Mouse (Mus musculus): Measurements from ENCODE around the gene Crispld2.

The Crispld2 gene

DNA sequence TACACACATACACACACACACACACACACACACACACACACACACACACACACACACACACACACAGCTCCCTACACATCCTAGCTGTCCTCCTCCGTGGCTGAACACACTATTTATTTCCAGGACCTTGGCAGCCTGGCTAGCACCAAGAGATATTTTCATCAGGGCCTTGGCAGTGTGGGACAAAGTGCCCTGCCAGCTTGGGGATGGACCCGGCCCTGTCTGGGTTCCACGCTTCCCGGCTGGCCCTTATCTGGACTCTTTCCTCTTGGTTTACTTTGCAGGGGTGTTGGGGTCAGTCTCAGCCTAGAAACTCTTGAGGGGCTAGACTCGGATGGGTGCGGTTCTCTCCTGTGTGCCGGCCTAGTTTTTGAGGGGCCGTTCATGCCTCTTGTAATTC, 8.2 kb downstream of the Crispld2 start:
- in situ Hi-C loops (cut with MseI, MboI), result no loop called here

DNA sequence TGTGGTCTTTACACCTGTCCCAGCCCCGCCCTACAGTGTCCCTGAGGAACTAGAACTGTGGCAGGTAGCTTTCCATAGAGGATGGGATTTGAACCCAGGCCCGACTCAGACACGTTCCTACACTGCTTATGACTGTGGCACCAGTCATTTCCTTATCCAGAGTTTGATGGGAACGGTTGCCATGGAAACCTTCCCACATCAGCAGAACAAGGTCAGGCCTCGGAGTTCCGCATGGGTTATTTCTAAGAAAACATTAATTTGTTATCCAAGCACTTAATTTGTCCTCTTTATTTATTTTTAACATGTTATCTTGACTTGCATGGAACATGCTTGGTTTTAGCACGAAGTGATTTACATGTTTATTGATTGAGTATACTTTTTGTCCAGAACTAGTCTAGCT, 9.5 kb downstream of the Crispld2 start:
- in situ Hi-C loops (cut with MseI, MboI), result no loop called here

DNA sequence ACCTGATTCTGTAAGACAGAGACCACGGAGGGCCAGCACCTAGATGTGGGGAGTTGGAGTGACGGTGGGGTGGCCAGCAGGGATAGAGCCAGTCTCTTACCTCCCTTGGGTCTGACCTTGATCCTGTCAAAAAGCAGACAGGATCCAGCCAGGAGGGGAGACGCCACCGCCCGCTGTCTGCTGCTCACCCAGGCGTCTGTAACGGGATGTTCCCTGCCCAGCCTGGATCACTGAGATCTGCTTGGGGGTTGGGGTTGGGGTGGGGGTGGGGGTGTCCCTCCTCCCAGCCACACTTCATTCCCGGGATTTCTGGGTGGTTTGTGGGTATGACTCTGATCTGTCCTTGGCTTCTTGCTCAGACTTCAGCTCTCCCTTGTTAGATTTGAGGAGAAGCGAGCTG, 10.1 kb downstream of the Crispld2 start:
- in situ Hi-C loops (cut with MseI, MboI), result no loop called here

DNA sequence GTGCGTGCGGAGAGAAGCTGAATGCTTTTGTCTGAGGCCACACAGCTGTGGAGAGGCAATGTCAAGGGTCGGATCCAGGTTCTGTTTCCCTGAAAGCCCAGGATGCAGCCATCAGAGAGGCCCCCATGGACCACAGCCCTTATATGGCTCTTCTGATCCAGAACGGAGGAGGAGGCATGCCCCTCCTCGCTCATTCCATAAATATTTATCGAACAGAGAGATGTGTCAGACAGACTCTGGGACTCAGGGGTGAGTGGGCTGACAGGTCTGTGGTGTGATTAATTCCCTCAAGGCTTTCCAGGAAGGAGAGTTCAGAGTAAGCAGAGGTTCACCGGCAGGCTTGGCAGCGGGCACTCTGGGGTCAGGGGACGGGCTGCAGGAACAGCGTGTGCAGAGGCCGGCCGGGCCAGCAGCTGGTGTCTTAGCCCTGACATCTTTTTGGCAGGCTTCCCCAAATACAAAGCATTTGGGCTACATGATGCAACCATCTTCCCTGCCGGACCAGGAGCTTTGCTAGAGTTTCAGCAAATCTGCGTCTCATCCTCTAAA, 12.0 kb downstream of the Crispld2 start:
- in situ Hi-C loops (cut with MseI, MboI), result no loop called here

DNA sequence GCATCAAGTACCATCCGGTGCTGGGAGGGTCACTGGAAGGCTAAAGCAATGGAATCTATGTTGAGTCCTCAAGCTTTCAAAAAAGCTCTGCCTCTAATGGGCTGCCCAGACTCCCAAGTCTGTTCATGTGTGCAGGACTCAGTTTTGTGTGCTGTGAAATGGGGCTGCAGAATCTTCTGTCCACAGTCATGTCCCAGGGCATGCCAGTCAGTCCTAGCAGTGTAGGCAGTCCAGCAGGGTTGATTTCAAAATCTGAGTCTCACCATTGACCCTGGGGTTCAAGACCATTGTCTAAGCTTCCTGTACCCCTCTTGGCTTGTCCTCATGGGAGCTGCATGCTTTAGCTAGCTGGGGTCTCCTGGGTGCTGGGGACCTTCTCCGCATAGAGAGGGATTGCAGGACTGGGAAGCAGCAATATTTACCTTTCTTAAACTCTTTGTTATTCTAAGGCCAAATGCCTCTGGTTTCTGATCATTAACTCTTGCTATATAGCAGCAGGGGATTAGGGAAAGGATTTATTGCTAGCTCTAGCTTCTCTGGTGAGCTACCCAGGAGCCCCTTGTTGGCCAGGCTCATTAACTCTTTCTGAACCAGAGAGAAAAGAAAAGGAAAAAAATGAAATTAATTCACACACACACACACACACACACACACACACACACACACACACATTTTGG, 12.6 kb downstream of the Crispld2 start:
- in situ Hi-C loops (cut with MseI, MboI), result no loop called here

DNA sequence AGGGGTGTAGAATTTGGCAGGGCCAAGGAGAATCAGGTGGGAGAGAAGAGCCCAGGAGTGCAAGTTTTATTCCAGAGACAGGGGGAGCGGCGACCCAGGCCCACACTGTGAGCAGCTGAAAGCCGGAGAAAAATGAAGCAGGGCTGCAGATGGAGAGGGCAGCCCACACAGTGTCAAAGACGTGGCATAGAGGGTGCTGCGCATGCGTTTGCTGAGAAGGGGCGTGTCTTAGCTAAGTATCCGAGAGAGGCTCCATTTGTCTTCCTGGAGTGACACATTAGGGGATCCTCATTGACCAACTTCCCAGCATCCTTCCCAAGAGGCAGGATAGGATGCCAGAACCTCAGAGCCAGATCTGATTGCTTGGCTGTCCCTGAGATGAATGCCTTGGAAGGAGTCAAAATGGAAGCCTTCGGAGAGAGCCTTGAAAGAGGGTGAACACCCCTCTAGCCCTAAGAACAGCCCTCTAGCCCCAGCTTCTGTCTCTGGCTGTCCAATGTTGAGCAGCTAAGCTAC, 14.5 kb downstream of the Crispld2 start:
- in situ Hi-C loops (cut with MseI, MboI), result no loop called here

DNA sequence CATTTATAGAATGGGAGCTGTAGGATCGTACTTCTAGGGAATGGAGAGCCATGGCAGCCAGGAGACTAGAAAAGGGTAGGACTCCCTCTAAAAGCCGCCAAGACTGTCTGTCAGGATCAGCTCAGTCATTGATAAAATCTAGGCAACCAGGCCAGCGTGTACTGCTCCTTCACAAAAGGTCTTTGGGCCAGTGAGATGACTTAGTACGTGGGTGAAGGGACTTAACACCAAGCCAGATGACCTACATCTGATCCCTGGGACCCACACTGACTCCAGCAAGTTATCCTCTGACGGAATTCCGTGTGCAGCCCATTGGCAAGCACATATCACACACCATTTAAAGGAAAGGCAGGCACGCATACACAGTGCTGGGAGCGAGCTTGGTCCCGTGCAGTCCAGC, 14.9 kb downstream of the Crispld2 start:
- in situ Hi-C loops (cut with MseI, MboI), result no loop called here

DNA sequence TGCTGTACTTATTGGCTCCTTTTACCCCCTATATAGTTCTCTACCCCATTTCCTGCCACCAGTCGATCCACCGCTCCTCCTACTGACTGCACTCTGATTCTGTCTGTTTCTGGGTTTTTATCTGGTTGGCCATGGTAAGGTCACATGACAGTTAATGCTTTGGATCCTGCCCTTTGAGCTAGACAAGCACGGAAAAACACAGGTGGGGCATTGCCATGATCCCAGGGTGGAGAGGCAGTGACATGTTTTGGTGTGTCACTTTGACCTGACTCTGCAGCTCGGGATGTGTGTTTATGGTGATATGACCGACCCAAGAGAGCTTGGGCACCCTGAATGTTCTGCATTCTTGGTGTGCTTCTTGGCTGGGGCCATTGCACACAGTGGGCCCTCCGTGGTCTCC, 17.0 kb downstream of the Crispld2 start:
- in situ Hi-C loops (cut with MseI, MboI), result no loop called here

DNA sequence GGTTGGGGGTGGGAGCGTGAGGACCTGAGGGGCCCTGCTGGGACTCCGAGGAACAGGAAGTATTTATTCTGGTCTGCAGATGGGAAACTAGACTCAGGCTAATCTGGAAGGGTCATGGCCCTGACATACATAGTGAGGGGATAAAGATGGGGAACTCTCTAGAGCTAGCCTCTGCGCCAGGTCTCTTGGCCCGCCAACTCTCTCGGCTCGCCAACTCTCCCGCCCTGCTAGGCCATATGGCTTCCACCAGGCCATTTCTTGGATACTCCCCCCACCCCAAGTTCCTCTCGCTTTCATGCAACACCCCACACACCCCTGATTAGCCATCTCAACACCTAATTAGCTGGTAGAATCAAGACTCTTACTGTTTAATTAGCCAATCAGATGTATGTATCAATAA, 20.3 kb downstream of the Crispld2 start:
- in situ Hi-C loops (cut with MseI, MboI), result no loop called here

DNA sequence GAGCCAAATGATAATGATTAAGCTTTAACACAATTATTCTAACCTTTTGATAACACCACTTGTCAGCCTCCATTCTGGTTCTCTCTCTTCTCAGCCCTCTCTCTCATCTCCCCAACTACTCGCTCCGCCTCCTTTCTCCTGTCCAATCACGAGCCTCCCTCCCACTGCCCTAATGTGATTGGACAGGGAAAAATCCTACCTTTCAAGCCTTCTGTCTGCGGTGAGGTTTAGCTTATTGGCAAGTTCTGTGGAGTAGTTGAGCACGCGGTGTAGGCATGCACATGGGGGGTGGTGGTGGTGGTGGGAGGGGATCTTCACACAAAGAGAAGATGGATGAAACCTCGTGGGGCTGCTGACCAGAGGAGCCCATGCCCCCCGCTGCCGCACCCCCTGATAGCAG, 20.7 kb downstream of the Crispld2 start:
- in situ Hi-C loops (cut with MseI, MboI), result no loop called here

DNA sequence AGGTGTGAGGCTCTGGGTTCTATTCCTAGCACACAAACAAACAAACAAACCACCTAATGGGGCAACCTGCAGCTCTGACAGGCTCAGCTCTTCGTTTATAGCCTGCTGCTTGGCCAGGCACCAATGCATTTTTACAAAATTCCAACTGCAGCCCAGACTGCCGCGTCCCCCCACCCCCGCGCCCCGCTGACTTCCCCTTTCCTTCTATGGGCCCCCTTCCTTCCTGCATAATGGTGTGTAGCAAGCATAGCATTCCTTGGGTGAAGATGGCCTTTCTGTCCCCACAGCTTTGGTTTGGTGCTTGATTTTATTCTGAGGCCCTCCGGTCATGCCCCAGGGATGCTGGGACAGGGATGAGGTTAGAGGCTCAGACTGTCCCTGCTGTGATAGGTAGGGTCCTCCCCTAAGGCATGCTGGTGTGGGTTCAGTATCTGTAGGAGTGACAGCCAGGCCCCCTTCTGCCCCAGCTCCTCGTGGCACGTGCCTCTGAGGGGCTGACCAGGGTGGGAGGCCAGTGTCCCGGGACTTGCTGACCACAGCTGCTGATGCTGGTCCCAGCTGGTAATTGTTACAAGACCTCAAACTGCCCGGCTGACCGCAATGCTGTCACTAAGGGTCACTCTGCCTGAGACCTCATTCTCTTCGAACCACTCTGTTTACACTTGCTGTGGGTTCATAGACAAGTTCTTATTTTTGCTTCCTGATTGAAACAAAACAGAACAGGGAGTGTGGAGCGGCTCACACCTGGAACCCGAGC, 22.2 kb downstream of the Crispld2 start:
- in situ Hi-C loops (cut with MseI, MboI), result no loop called here

DNA sequence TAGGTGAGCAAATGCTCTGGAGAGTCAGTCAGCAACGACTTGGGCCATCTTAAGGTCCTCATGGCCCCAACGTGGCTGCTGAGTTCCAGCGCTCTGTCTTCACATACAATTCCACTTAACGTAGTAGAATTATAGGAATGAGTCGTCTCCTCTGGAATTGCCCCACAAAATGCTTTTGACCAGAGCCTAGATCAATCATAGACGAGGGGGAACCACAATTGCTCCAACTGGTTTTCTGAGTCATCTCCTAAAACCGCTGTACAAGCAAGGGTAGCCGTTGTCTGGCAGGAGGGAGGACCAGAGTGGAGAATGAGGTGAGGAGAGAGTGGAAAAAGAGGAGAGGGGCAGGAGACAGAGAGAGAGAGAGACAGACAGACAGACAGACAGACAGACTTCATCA, 23.7 kb downstream of the Crispld2 start:
- in situ Hi-C loops (cut with MseI, MboI), result no loop called here

DNA sequence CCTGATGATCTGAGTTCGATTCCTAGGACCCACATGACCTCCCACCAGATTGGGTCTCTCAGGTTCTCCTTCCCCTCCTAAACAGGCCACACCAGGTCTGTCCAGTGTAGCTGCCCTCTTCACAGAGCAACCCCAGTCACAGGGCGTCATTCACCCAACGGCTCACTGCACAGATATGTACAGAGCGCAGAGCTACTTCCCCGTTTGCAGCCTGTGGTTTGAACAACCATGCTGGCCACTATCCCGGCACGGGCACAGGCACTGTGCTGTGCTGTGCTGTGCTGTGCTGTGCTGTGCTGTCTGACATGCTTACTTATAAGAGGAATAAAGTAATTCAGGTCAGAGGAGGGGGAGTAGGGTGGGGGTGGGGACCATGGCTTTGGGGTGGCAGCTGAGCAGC, 24.2 kb downstream of the Crispld2 start:
- in situ Hi-C loops (cut with MseI, MboI), result no loop called here

DNA sequence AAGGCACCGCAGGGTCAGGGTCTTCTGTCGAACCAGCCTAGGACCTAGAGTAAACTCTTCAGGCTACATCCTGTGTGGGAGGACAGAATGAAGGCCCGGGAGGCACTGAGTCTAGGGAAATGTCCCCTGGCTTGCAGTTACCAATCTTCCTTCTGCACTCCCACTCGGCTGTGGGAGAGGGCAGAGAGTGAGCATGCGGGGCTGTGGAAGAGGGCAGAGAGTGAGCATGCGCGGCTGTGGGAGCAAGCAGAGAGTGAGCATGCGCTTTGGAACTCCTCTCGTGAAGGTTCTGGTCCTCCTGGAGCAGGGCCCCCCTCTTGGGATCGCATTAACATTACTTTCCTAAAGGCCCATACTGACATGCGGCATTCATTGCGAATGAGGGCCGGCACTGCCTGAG, 25.1 kb downstream of the Crispld2 start:
- in situ Hi-C loops (cut with MseI, MboI), result no loop called here

DNA sequence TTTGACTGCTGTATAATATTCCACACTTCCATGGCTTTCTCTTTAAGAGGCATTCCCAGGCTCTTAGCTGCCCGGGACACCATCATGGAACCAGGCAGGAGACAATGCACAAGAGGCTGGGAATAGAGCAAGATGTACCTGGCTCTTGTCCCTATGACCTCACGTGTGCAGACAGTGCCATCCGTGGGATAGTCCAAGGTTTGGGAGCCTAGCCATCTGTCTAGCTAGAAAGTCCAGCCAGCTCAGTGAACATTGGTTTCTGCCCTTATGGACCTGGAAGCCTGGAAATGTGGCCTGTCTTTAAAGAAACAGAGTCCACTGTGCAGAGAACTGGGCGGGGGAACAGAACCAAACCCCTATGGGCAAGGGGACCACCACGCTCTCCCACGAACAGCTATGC, 25.5 kb downstream of the Crispld2 start:
- in situ Hi-C loops (cut with MseI, MboI), result no loop called here

DNA sequence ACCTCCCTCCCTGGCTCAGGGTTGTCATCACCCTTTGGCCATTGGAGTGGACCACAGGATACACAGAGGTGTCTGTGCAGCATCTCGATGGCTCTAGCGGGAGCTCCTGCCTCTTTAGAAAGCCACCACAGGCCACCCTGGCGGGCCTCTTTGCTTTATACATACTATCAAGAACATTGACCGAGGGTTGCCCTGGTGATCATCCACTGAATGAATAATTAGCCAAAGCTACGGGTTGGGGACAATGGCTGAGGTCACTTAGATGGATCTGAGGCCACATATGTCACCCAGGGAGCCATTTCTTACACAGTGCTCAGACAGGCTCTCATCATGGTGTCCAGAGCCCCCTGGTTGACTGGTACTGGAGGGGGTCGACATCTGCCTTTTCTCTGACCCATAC, 26.1 kb downstream of the Crispld2 start:
- in situ Hi-C loops (cut with MseI, MboI), result no loop called here

DNA sequence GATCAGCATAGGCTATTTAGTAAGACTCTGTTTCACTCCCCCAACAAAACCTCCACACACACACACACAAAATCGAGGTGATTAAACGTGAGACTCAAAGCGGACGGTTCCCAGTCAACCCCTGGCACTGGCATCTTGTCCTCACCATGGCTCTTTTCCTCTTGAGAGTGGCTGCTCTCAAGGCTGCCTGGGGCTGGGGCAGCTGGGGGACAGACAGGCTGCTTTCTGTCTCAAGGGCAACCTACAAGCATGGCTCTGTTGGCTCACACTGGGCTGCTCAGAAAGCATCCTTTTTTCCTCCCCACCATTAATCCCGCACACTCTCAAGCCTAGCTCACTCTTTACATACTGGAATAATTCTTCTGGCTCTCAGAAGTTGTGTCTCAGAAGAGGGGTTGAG, 27.1 kb downstream of the Crispld2 start:
- in situ Hi-C loops (cut with MseI, MboI), result no loop called here

DNA sequence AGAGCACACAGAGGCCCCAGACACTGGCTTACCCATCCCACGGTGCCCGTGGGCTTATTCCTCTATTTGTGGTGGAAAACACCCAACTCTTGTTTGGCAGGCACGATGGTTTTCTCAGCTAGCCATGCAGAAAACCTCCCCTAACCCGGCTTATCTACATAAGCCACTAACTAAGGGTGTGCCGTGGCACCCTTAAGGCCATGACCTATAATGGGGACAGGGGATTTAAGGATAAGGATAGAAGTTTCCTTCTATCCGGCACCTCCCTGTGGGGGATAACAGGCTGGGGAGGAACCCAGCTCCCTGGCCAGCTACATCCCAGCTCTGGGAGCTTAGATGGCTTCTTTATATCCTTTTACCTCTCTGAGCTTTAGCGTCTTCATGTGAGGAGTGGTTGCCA, 28.1 kb downstream of the Crispld2 start:
- in situ Hi-C loops (cut with MseI, MboI), result no loop called here

DNA sequence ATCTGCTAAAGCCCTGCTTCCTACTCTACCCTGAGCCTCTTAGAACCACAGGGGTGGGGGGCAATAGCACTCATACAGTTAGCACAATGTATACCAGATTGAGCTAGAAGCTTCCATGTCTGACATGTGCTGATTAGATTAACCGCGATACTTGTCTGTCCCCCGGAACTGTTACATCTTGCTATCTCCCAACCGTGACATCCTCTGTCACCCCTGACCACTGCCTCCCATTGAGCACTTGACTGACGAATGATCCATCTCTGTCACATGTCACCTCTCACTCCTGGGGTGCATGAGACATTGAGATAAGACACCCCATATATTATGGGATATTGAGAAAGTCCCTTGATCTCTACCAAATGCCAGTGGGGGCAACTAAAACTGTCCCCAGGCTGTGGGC, 34.0 kb downstream of the Crispld2 start:
- in situ Hi-C loops (cut with MseI, MboI), result no loop called here

DNA sequence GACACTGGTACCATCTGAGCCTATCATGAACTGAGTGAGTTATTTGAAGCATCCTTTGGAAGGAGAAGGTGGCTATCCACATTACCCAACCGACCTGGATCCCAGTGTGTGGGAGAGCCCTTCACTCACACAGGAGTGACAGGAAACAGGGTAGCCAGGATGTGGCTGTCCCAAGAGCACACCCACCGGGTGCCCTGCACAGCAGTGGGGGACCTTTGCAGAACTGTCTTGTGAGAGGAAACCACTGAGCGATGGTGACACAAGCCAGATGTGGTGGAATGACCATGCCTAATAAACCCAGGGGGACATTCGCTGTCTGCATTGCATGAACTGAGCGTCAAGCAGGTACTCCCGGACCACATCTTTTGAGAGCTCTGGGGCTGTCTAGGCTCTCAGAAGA, 34.8 kb downstream of the Crispld2 start:
- in situ Hi-C loops (cut with MseI, MboI), result no loop called here

DNA sequence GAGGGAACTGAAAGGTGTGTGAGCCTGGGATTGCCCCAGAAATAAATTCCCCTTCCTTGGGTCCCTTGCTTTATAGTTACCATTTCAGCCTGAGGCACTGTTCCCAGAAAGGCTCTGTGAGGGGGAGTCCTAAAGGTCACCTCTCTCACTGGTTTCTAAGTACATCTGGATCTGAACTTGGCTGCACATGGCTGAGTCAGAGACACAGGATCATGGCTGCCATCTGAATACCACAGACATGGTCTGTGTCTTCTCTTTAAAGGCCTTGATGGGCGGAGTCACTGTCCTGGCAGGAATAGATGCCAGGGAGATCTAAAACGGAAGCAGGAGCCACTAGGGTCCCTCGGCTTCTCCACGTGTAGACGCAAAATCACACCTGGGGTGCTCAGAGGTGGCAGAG, 38.2 kb downstream of the Crispld2 start:
- in situ Hi-C loops (cut with MseI, MboI), result no loop called here

DNA sequence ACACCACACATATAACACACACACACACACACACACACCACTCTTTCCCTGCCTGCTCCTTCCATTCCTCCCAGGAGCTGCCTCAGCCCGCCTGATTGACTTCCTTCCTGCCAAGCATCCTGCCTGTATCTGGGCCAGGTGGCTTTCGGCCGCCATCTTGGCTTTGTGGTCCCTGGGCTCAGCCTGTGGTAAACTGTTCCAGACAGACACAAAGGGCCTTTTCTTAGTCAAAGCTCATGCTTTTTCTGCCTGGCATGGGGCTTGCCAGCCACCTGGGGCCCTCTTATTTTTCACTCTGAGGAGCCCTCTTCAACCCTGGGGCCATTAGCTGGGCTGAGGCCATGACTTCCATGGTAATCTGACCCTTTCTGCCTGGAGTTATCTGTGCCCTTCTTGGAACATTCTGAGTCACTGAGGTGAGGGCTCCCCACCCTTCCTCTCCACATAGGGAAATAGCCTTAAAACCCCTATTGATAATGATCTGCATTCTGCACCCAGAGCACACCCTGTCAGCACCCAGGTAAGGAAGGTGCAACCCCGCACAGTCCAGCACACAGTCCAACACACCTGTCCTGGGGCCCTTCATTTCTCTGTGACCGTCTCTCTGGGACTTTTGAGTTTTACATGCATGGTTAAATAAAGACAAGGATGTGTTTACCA, 40.4 kb downstream of the Crispld2 start:
- in situ Hi-C loops (cut with MseI, MboI), result no loop called here

DNA sequence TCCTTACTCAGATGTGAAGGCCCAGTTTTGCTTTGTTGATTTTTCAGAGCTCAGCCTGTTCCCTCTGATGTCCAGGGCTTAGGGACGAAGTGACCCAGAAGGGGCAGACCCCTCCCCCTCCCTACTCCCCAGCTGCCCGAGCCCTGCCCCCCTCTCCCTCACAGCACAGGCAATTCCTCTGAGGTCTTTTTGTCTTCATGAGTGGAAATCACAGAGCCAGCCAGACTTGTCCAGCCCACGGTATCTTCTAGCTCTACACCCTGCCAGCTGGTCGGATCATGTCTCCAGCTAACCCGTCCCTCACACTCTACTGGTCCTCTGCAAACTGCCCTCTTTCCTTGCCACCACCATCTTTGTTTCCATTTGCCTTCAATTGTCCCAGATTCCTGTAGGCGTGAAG, 42.2 kb downstream of the Crispld2 start:
- in situ Hi-C loops (cut with MseI, MboI), result no loop called here

Data from mouse trophoblast stem cell (cell line).